Mouse (Mus musculus) heart, adult 18-20 months (tissue): ENCODE measurements around the gene Fam214b. TPM values are rescaled to one million over a fixed set of nuclear protein-coding genes. Genes with fewer than 3 reads are reported as not detected.

Source experiments
- DNase-seq, 2 experiments: peaks; one replicate each; pipeline ENCODE4 v3.0.0; 2021 to 2022; ENCODE audit warnings: mixed read lengths in 1 of 2
- long read RNA-seq, 2 experiments: library from polyadenylated mRNA; stranded (forward); transcript quantifications; one replicate each; pipeline ENCODE4 v2.0.0; 2021
- total RNA-seq, 2 experiments: library from RNA; stranded (reverse); gene quantifications; 2 replicates each; pipeline ENCODE4 v1.2.3; 2021

Fam214b gene
- 10 to 100 TPM; 27.7 to 30.7 TPM for total RNA-seq
- long read RNA-seq, experiment 1, transcript Fam214b-201 (9 exons, 3,074 nt) = major isoform, 6 of 20 reads
- long read RNA-seq, experiment 1, partial matches to known transcripts = 4 of 20 reads
- long read RNA-seq, experiment 1, other reads (novel, unspliced or antisense) = 6 of 20 reads
- long read RNA-seq, experiment 2, partial matches to known transcripts = 3 of 11 reads
- long read RNA-seq, experiment 2, other reads (novel, unspliced or antisense) = 4 of 11 reads

GRCm38 (mm10) chr4:43045659-43046302, at the start of gene Fam214b:
Gene Fam214b (minus strand): TSS chr4:43046220.
- DNase-seq = peak; percentile 99 to 100

- no peak for DNase-seq
Observed at GRCm38 (mm10) chr4:43091183-43091582, 45.2 kb upstream of the Fam214b start.

GRCm38 (mm10) chr4:43089950-43090349, 43.9 kb upstream of the Fam214b start:
- DNase-seq = no peak

GRCm38 (mm10) chr4:43082458-43082857, 36.4 kb upstream of the Fam214b start:
- no peak for DNase-seq

GRCm38 (mm10) chr4:43078071-43078718, 32.2 kb upstream of the Fam214b start:
- peak in 1 of 2 experiments; percentile 14 for DNase-seq

- no peak for DNase-seq
Observed at GRCm38 (mm10) chr4:43074923-43075322, 28.9 kb upstream of the Fam214b start.

GRCm38 (mm10) chr4:43065471-43065870, 19.5 kb upstream of the Fam214b start:
- DNase-seq = no peak

- DNase-seq = peak in 1 of 2 experiments; percentile 49
Observed at GRCm38 (mm10) chr4:43060286-43060685, 14.3 kb upstream of the Fam214b start.

GRCm38 (mm10) chr4:43059697-43060096, 13.7 kb upstream of the Fam214b start:
- DNase-seq = no peak

- peak; percentile 89 to 95 for DNase-seq
Observed at GRCm38 (mm10) chr4:43058753-43059654, 13.0 kb upstream of the Fam214b start, which contains the start of gene Unc13b. Gene Unc13b (plus strand): TSS chr4:43058953.

GRCm38 (mm10) chr4:43058392-43058752, 12.4 kb upstream of the Fam214b start:
- DNase-seq = no peak

- DNase-seq = peak in 1 of 2 experiments; percentile 60
Observed at GRCm38 (mm10) chr4:43057654-43058053, 11.6 kb upstream of the Fam214b start.

GRCm38 (mm10) chr4:43052627-43053026, 6.6 kb upstream of the Fam214b start:
- peak; percentile 50 to 83 for DNase-seq

GRCm38 (mm10) chr4:43047231-43047630, 1.2 kb upstream of the Fam214b start:
- peak; percentile 88 to 89 for DNase-seq

GRCm38 (mm10) chr4:43046607-43047006, 587 bp upstream of the Fam214b start:
- DNase-seq = no peak

GRCm38 (mm10) chr4:43045285-43045658, 748 bp downstream of the Fam214b start:
- no peak for DNase-seq

- peak; percentile 56 to 84 for DNase-seq
Observed at GRCm38 (mm10) chr4:43044673-43045072, 1.3 kb downstream of the Fam214b start.

GRCm38 (mm10) chr4:43043644-43044357, 2.2 kb downstream of the Fam214b start:
- peak; percentile 65 to 87 for DNase-seq

- no peak for DNase-seq
Observed at GRCm38 (mm10) chr4:43040881-43041547, 5.0 kb downstream of the Fam214b start.

- peak; percentile 96 to 98 for DNase-seq
Observed at GRCm38 (mm10) chr4:43040114-43040572, 5.9 kb downstream of the Fam214b start.

GRCm38 (mm10) chr4:43039609-43040008, 6.4 kb downstream of the Fam214b start:
- DNase-seq = no peak
